Mouse (Mus musculus) heart, embryonic 14.5 days (tissue): ENCODE measurements around the gene Dyrk1a. TPM values are rescaled to one million over a fixed set of nuclear protein-coding genes. Genes with fewer than 3 reads are reported as not detected.

Experiments
- ATAC-seq: fragments of 200-750 bp; cut with Nextera tagmentation; 2 replicates; pipeline ENCODE4 v1.8.0; 2017; ENCODE audit warnings: low read depth, moderate TSS enrichment; ENCODE audit not compliant: insufficient number of reproducible peaks, insufficient read depth, low FRiP score
- H3K27ac ChIP-seq, 2 experiments: fragments of 200-500 bp in 1 of 2; fragments of 300-500 bp in 1 of 2; sonication (generic) in 1 of 2; replicated peaks in 1 of 2; 2 replicates each; pipeline ENCODE4 v1.5.1; 2012 to 2014; ENCODE audit warnings: low read depth in 2 of 2, low read length in 2 of 2, control low read depth in 1 of 2, mild to moderate bottlenecking in 1 of 2, mixed read lengths in 1 of 2; ENCODE audit not compliant: control insufficient read depth in 1 of 2, insufficient read depth in 1 of 2
- H3K27me3 ChIP-seq: fragments of 300-500 bp; sonication (generic); 2 replicates; pipeline ENCODE4 v1.6.1; 2014; ENCODE audit warnings: mild to moderate bottlenecking, low read length, control low read depth; ENCODE audit not compliant: control insufficient read depth, insufficient read depth
- H3K36me3 ChIP-seq: fragments of 300-500 bp; sonication (generic); 2 replicates; pipeline ENCODE4 v1.6.1; 2014; ENCODE audit warnings: mild to moderate bottlenecking, control low read depth, low read length, mixed read lengths; ENCODE audit not compliant: control insufficient read depth, insufficient read depth
- H3K4me1 ChIP-seq, 2 experiments: fragments of 200-500 bp in 1 of 2; fragments of 300-500 bp in 1 of 2; sonication (generic) in 1 of 2; 2 replicates each; pipeline ENCODE4 v1.6.1; 2012 to 2014; ENCODE audit warnings: low read length in 2 of 2, control low read depth in 1 of 2, mixed read lengths in 1 of 2; ENCODE audit not compliant: control insufficient read depth in 2 of 2, insufficient read depth in 2 of 2
- H3K4me2 ChIP-seq: fragments of 300-500 bp; sonication (generic); 2 replicates; pipeline ENCODE4 v1.6.1; 2014; ENCODE audit warnings: mild to moderate bottlenecking, low read length
- H3K4me3 ChIP-seq, 2 experiments: fragments of 200-500 bp in 1 of 2; fragments of 300-500 bp in 1 of 2; sonication (generic) in 1 of 2; 2 replicates each; pipeline ENCODE4 v1.5.1; 2012 to 2014; ENCODE audit warnings: low read length in 2 of 2, mild to moderate bottlenecking in 2 of 2, control low read depth in 1 of 2, low read depth in 1 of 2, moderate library complexity in 1 of 2; ENCODE audit not compliant: control insufficient read depth in 1 of 2, insufficient read depth in 1 of 2
- H3K9ac ChIP-seq: fragments of 300-500 bp; sonication (generic); 2 replicates; pipeline ENCODE4 v1.6.1; 2014; ENCODE audit warnings: mild to moderate bottlenecking, low read length
- H3K9me3 ChIP-seq: fragments of 300-500 bp; sonication (generic); 2 replicates; pipeline ENCODE4 v1.6.1; 2016; ENCODE audit warnings: low read length, control low read depth; ENCODE audit not compliant: control insufficient read depth
- WGBS: fragments of 180-500 bp; shearing (Covaris S2); extraction: QIAGEN DNeasy Blood & Tissue Kit; methylation state at CpG from one replicate; pipeline ENCODE4 v1.1.7; 2014; 5-methylcytosine and 5-hydroxymethylcytosine counted together
- polyA plus RNA-seq: library from polyadenylated mRNA; unstranded; fragments of >200 nt; fragmentation: Nextera tagmentation; extraction: Ambion mirVana; gene quantifications from 2 replicates; pipeline ENCODE4 v1.2.1, GENCODE M21; 2014

Dyrk1a gene
- polyA plus RNA-seq, 1 experiment from 2014 or later, result 12.2 TPM

DNA sequence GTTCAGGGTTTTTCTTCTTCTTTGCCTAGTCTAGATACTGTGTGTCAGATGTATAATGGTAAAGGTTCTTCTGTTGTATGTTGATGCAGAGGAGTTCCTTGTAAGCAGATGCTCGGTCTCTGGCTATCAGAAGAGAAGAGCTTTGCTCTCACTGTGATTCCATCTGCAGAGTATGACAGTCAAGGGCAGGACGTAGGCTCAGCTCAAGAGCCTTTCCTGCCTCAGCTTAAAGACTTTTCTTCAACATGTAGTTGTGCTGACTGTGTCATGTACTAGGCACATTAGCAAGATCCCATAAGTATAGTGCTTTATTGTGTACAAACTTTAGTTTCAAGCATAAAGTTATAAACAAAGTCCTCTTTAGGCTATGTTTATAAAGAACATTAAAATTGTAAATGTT lies 26.8 kb downstream of the Dyrk1a start:
- H3K27me3 ChIP-seq, result no peaks in the 10 kb centered on the region
- no peaks in the 10 kb centered on the region for H3K36me3 ChIP-seq
- no peak overlapping the region for H3K4me3 ChIP-seq
- ATAC-seq, result no peak
- no peaks in the 10 kb centered on the region for H3K9me3 ChIP-seq
- WGBS, result 44% methylated on average over 2 of the region's 2 CpGs
- no peak overlapping the region for H3K9ac ChIP-seq
- H3K27ac ChIP-seq, result no peak overlapping the region
- no peak overlapping the region for H3K4me2 ChIP-seq
- peaks cover 12 to 69% of the 10 kb centered on the region in 2 experiments for H3K4me1 ChIP-seq

DNA sequence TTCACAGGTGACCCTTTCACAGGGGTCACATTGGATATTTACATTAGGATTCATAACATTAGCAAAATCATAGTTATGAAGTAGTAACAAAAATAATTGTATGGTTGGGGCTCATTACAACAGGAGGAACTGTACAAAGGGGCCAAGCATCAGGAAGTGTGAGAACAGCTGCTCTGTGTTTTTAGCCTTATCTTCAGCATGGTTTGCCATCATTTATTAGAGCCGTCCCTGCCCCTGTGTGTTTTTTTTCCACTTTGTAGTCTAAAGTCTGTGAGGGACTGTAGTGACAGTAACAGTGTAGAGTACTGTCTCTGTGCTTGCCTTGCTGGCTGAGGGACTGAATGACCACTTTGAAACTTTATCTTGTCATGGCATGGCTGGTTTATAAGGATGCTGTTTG lies 27.8 kb downstream of the Dyrk1a start:
- H3K9ac ChIP-seq, result no peak overlapping the region
- peaks cover 16 to 69% of the 10 kb centered on the region in 2 experiments for H3K4me1 ChIP-seq
- H3K4me3 ChIP-seq, result no peak overlapping the region
- ATAC-seq, result no peak
- H3K27ac ChIP-seq, result no peak overlapping the region
- no peaks in the 10 kb centered on the region for H3K9me3 ChIP-seq
- no peaks in the 10 kb centered on the region for H3K27me3 ChIP-seq
- H3K36me3 ChIP-seq, result no peaks in the 10 kb centered on the region
- 0% methylated on average over 1 of the region's 1 CpGs for WGBS
- H3K4me2 ChIP-seq, result no peak overlapping the region

DNA sequence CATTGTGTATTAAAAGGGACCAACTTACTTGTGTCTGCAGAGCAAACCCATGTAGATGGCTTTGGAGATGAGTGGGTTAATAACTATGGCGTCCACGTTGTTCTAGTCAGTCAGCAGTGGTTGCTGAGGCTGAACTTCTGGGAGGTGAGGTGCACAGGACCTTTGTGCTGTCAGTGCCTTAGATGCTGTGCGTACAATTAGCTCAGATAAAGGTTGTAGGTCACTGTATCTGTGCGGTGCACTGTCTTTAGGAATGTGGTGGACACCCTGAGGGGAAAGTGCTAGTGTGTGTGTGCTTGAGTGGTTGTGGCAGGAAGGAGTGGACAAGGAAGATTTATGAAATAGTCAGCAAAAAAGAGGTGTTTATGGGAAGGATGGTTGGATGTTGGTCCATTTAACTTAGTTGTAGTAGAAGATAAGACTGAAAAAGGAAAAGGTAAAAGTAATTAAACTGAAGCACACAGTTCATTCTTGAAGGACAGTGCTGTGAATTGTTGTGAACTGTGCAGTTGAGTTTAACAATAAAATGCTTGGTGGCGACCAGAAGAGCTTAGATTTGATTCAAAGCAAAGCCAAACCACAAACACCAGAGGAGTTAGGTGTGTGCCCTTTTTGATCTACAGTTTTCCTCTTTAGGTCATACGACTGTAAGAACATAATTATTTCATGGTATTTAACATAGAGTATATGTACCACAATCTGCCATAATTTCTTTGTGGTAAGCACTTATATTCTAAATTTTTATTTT lies 30.3 kb downstream of the Dyrk1a start:
- H3K9me3 ChIP-seq, result no peaks in the 10 kb centered on the region
- peaks cover 30 to 83% of the 10 kb centered on the region in 2 experiments for H3K4me1 ChIP-seq
- no peak overlapping the region for H3K4me2 ChIP-seq
- no peak overlapping the region for H3K4me3 ChIP-seq
- peak overlapping the region in 1 of 2 experiments; percentile 2; a peak in 1 of 4 replicates for H3K27ac ChIP-seq
- 25% methylated on average over 6 of the region's 6 CpGs for WGBS
- no peak overlapping the region for H3K9ac ChIP-seq
- H3K27me3 ChIP-seq, result no peaks in the 10 kb centered on the region
- H3K36me3 ChIP-seq, result no peaks in the 10 kb centered on the region
- ATAC-seq, result no peak

- Histone ChIP-seq H3K27me3 (no peaks in the 10 kb centered on the region), H3K4me2 (peak overlapping the region; percentile 40), H3K9me3 (no peaks in the 10 kb centered on the region), H3K27ac (peak overlapping the region; percentile 65 to 82), H3K9ac (no peak overlapping the region), H3K36me3 (no peaks in the 10 kb centered on the region), H3K4me1 (peaks cover 30 to 88% of the 10 kb centered on the region in 2 experiments), H3K4me3 (no peak overlapping the region)
- no peak for ATAC-seq
- 72% methylated on average over 5 of the region's 5 CpGs for WGBS
Observed at GRCm38 (mm10) chr16:94601089-94601488, 31.3 kb downstream of the Dyrk1a start.

- peak overlapping the region; percentile 65 to 82 for H3K27ac ChIP-seq
- ATAC-seq, result peak; percentile 67
- peak overlapping the region; percentile 41 for H3K9ac ChIP-seq
Observed at GRCm38 (mm10) chr16:94601540-94601953, 31.7 kb downstream of the Dyrk1a start.

DNA sequence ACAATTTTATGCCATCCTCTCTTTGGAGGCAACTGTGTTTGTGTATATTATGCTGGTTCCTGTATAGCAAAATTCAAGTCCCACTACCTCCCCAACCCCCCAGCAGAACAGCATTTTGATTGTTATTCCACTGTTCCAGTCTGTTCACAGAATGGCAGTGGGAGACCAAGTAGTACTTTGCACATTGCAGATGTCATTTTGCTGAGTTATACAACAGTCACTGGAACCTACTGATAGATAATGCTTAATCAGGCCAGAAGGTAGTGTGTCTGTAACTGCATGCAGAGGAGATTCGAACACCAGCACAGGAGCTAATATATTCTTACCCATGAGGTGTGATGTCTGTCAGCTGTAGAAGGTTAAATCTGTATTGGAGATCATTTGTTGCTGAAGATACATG lies 32.4 kb downstream of the Dyrk1a start:
- Histone ChIP-seq H3K36me3 (no peaks in the 10 kb centered on the region), H3K4me2 (peak overlapping the region; percentile 40; the same call in 1 of the 2 replicates), H3K27ac (peak overlapping the region; percentile 53 to 82), H3K27me3 (no peaks in the 10 kb centered on the region), H3K9ac (peak overlapping the region; percentile 41), H3K4me3 (no peak overlapping the region), H3K9me3 (no peaks in the 10 kb centered on the region), H3K4me1 (peaks cover 28 to 92% of the 10 kb centered on the region in 2 experiments)
- ATAC-seq, result no peak
- WGBS, result 51% methylated on average over 1 of the region's 1 CpGs

More at GRCm38 (mm10) chr16:94601540-94601953, 31.7 kb downstream of the Dyrk1a start:
- H3K4me1 ChIP-seq, result peaks cover 30 to 91% of the 10 kb centered on the region in 2 experiments
- WGBS, result under 1% methylated on average over 6 of the region's 6 CpGs
- H3K27me3 ChIP-seq, result no peaks in the 10 kb centered on the region
- no peaks in the 10 kb centered on the region for H3K9me3 ChIP-seq
- H3K4me2 ChIP-seq, result peak overlapping the region; percentile 40
- no peaks in the 10 kb centered on the region for H3K36me3 ChIP-seq
- H3K4me3 ChIP-seq, result no peak overlapping the region

- no peaks in the 10 kb centered on the region for H3K9me3 ChIP-seq
- peaks cover 31 to 92% of the 10 kb centered on the region in 2 experiments for H3K4me1 ChIP-seq
- H3K27me3 ChIP-seq, result no peaks in the 10 kb centered on the region
- H3K9ac ChIP-seq, result peak overlapping the region; percentile 41
- ATAC-seq, result no peak
- H3K4me2 ChIP-seq, result 0 out of 2 replicates have a peak overlapping the region, but pooled peaks have one; percentile 40
- no peak overlapping the region for H3K4me3 ChIP-seq
- WGBS, result 16% methylated on average over 4 of the region's 4 CpGs
- peak overlapping the region; percentile 53 to 82 for H3K27ac ChIP-seq
- no peaks in the 10 kb centered on the region for H3K36me3 ChIP-seq
Observed at GRCm38 (mm10) chr16:94602730-94603129, 32.9 kb downstream of the Dyrk1a start.
